Mouse (Mus musculus): ENCODE data around the gene Foxk1.

Gene Foxk1

GRCm38 (mm10) chr5:142387716-142388115, 13.6 kb upstream of the Foxk1 start:
- DNase-seq (ENCODE audit: low read depth) = peak; percentile 62

GRCm38 (mm10) chr5:142391691-142392090, 9.6 kb upstream of the Foxk1 start:
- DNase-seq (ENCODE audit: low read depth) = no peak

- peak; percentile 53 for DNase-seq (ENCODE audit: low read depth)
These were observed 6.6 kb upstream of the Foxk1 start for GRCm38 (mm10) chr5:142394602-142395252.

GRCm38 (mm10) chr5:142395909-142396308, 5.4 kb upstream of the Foxk1 start:
- no peak for DNase-seq (ENCODE audit: low read depth)

GRCm38 (mm10) chr5:142400181-142400883, 965 bp upstream of the Foxk1 start:
- no peak for DNase-seq (ENCODE audit: low read depth)

GRCm38 (mm10) chr5:142401641-142402625, 636 bp downstream of the Foxk1 start:
- DNase-seq (ENCODE audit: low read depth) = peak; percentile 54

GRCm38 (mm10) chr5:142403694-142404093, 2.4 kb downstream of the Foxk1 start:
- DNase-seq (ENCODE audit: low read depth) = peak; percentile 26

GRCm38 (mm10) chr5:142404307-142404706, 3.0 kb downstream of the Foxk1 start:
- DNase-seq (ENCODE audit: low read depth) = no peak

GRCm38 (mm10) chr5:142405426-142405825, 4.1 kb downstream of the Foxk1 start:
- DNase-seq (ENCODE audit: low read depth) = no peak

- no peak for DNase-seq (ENCODE audit: low read depth)
These were observed 5.1 kb downstream of the Foxk1 start for GRCm38 (mm10) chr5:142406401-142406800.

- DNase-seq (ENCODE audit: low read depth) = no peak
These were observed 5.6 kb downstream of the Foxk1 start for GRCm38 (mm10) chr5:142406937-142407336.

- peak; percentile 36 for DNase-seq (ENCODE audit: low read depth)
These were observed 6.1 kb downstream of the Foxk1 start for GRCm38 (mm10) chr5:142407381-142407780.

GRCm38 (mm10) chr5:142409169-142409568, 7.9 kb downstream of the Foxk1 start:
- DNase-seq (ENCODE audit: low read depth) = no peak

- DNase-seq (ENCODE audit: low read depth) = peak; percentile 78
These were observed 9.1 kb downstream of the Foxk1 start for GRCm38 (mm10) chr5:142410348-142410747.

- DNase-seq (ENCODE audit: low read depth) = peak; percentile 43
These were observed 11.5 kb downstream of the Foxk1 start for GRCm38 (mm10) chr5:142412678-142413385.

GRCm38 (mm10) chr5:142413723-142414445, 12.6 kb downstream of the Foxk1 start:
- no peak for DNase-seq (ENCODE audit: low read depth)

- no peak for DNase-seq (ENCODE audit: low read depth)
These were observed 14.1 kb downstream of the Foxk1 start for GRCm38 (mm10) chr5:142415401-142415800.

- DNase-seq (ENCODE audit: low read depth) = no peak
These were observed 14.9 kb downstream of the Foxk1 start for GRCm38 (mm10) chr5:142416070-142416775.

GRCm38 (mm10) chr5:142417104-142417503, 15.8 kb downstream of the Foxk1 start:
- no peak for DNase-seq (ENCODE audit: low read depth)

GRCm38 (mm10) chr5:142417876-142418275, 16.6 kb downstream of the Foxk1 start:
- DNase-seq (ENCODE audit: low read depth) = no peak
